Mouse (Mus musculus) intestine, postnatal 0 days (tissue): ENCODE results near the gene 4930404H24Rik. TPM values are rescaled to one million over a fixed set of nuclear protein-coding genes. Genes with fewer than 3 reads are reported as not detected.
A peak's percentile ranks its signal among the peaks of the same experiment; 100 is the strongest.

Experiments used
- ATAC-seq: fragments of 200-750 bp; cut with Nextera tagmentation; 2 replicates; pipeline ENCODE4 v1.8.0; 2017; ENCODE audit warnings: mild to moderate bottlenecking, moderate TSS enrichment, moderate library complexity
- H3K27ac ChIP-seq: fragments of 300-500 bp; sonication (generic); 2 replicates; pipeline ENCODE4 v1.5.1; 2014; ENCODE audit warnings: mild to moderate bottlenecking, low read depth, low read length, moderate library complexity
- H3K27me3 ChIP-seq: fragments of 300-500 bp; sonication (generic); replicated peaks from 2 replicates; pipeline ENCODE4 v1.6.1; 2014; ENCODE audit warnings: low read length, mixed read lengths; ENCODE audit not compliant: control insufficient read depth, insufficient read depth
- H3K36me3 ChIP-seq: fragments of 300-500 bp; sonication (generic); 2 replicates; pipeline ENCODE4 v1.6.1; 2014; ENCODE audit warnings: mild to moderate bottlenecking, moderate library complexity; ENCODE audit not compliant: control insufficient read depth, insufficient read depth
- H3K4me1 ChIP-seq: fragments of 300-500 bp; sonication (generic); replicated peaks from 2 replicates; pipeline ENCODE4 v1.6.1; 2014; ENCODE audit warnings: antibody characterized with exemption, low read length, mixed read lengths; ENCODE audit not compliant: control insufficient read depth, insufficient read depth
- H3K4me2 ChIP-seq: fragments of 300-500 bp; sonication (generic); replicated peaks from 2 replicates; pipeline ENCODE4 v1.6.1; 2014; ENCODE audit warnings: low read depth, mild to moderate bottlenecking, moderate library complexity
- H3K4me3 ChIP-seq: fragments of 300-500 bp; sonication (generic); 2 replicates; pipeline ENCODE4 v1.5.1; 2014; ENCODE audit warnings: low read depth, low read length
- H3K9ac ChIP-seq: fragments of 300-500 bp; sonication (generic); 2 replicates; pipeline ENCODE4 v1.6.1; 2014; ENCODE audit warnings: mild to moderate bottlenecking, low read depth, low read length
- H3K9me3 ChIP-seq: fragments of 300-500 bp; sonication (generic); 2 replicates; pipeline ENCODE4 v1.6.1; 2016; ENCODE audit warnings: mixed run types; ENCODE audit not compliant: control insufficient read depth
- CTCF ChIP-seq: sonication (generic); IDR thresholded peaks from 2 replicates; pipeline ENCODE4 v1.5.1; 2016; ENCODE audit warnings: low read depth, mild to moderate bottlenecking, control low read depth, antibody characterized with exemption, moderate library complexity
- WGBS: fragments of 180-500 bp; shearing (Covaris S2); extraction: QIAGEN DNeasy Blood & Tissue Kit; methylation state at CpG from one replicate; pipeline ENCODE4 v1.1.7; 2014; 5-methylcytosine and 5-hydroxymethylcytosine counted together
- polyA plus RNA-seq: library from polyadenylated mRNA; unstranded; fragments of >200 nt; fragmentation: Nextera tagmentation; extraction: Ambion mirVana; gene quantifications from 2 replicates; pipeline ENCODE4 v1.2.1, GENCODE M21; 2015

Gene 4930404H24Rik
- polyA plus RNA-seq, 1 experiment from 2014 or later = not detected

GRCm38 (mm10) chr2:153446476-153446875 is 46.1 kb upstream of the 4930404H24Rik start:
- Histone ChIP-seq H3K36me3 (no peaks in the 10 kb centered on the region; the same call in 1 of the 2 replicates), H3K4me3 (no peak overlapping the region), H3K4me1 (peaks cover 11% of the 10 kb centered on the region; the same call in 1 of the 2 replicates), H3K27me3 (no peaks in the 10 kb centered on the region), H3K27ac (no peak overlapping the region), H3K9me3 (no peaks in the 10 kb centered on the region), H3K4me2 (no peak overlapping the region), H3K9ac (no peak overlapping the region)
- TF ChIP-seq CTCF = no peak
- ATAC-seq = peak; percentile 43
- WGBS = 19% methylated on average over 4 of the region's 4 CpGs

DNA sequence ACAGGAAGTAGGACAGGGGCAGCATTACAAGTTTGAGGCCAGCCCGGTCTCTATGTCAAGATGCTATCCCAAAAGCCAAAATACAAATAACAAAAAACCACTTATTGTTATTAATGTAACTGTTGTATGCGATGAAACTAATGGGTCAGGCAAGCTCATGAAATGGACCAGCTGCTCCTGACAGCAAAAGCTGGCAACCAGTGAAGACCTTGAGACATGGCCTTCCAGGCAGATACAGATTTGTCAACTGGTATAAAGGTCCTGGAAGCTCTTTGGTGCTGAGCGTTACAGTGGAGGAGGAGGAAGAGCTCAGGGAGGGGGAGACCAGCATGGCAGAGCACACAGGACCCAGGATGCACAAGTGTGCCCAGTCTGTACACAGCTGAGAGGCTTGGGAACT is 44.9 kb upstream of the 4930404H24Rik start:
- Histone ChIP-seq H3K4me1 (0 out of 2 replicates have a peak, but pooled peaks cover 3% of the 10 kb centered on the region), H3K27me3 (no peaks in the 10 kb centered on the region), H3K9ac (no peak overlapping the region), H3K4me2 (no peak overlapping the region), H3K27ac (no peak overlapping the region), H3K9me3 (no peaks in the 10 kb centered on the region), H3K36me3 (no peaks in the 10 kb centered on the region; the same call in 1 of the 2 replicates), H3K4me3 (no peak overlapping the region)
- TF ChIP-seq CTCF = no peak
- ATAC-seq = no peak
- 74% methylated on average over 3 of the region's 3 CpGs for WGBS

GRCm38 (mm10) chr2:153448519-153448918 is 44.1 kb upstream of the 4930404H24Rik start:
- Histone ChIP-seq H3K4me2 (no peak overlapping the region), H3K9ac (no peak overlapping the region), H3K27me3 (no peaks in the 10 kb centered on the region), H3K27ac (no peak overlapping the region), H3K4me1 (0 out of 2 replicates have a peak, but pooled peaks cover 3% of the 10 kb centered on the region), H3K36me3 (no peaks in the 10 kb centered on the region; the same call in 1 of the 2 replicates), H3K9me3 (no peaks in the 10 kb centered on the region), H3K4me3 (no peak overlapping the region)
- no peak for ATAC-seq
- WGBS = 81% methylated on average over 6 of the region's 6 CpGs
- no peak for TF ChIP-seq CTCF

GRCm38 (mm10) chr2:153453961-153454759 is 38.4 kb upstream of the 4930404H24Rik start:
- Histone ChIP-seq H3K4me2 (no peak overlapping the region), H3K27ac (peak overlapping the region; percentile 73), H3K4me3 (no peak overlapping the region), H3K4me1 (peaks cover 8% of the 10 kb centered on the region; the same call in 1 of the 2 replicates), H3K9me3 (no peaks in the 10 kb centered on the region), H3K36me3 (no peaks in the 10 kb centered on the region; the same call in 1 of the 2 replicates), H3K27me3 (no peaks in the 10 kb centered on the region), H3K9ac (no peak overlapping the region)
- no peak for TF ChIP-seq CTCF
- 46% methylated on average over 12 of the region's 12 CpGs for WGBS
- peak; percentile 93 for ATAC-seq

- no peaks in the 10 kb centered on the region; the same call in 1 of the 2 replicates for H3K36me3 ChIP-seq
- 61% methylated on average over 9 of the region's 9 CpGs for WGBS
- no peak for ATAC-seq
- no peak for TF ChIP-seq CTCF
- peaks cover 8% of the 10 kb centered on the region; the same call in 1 of the 2 replicates for H3K4me1 ChIP-seq
- H3K4me3 ChIP-seq = no peak overlapping the region
- H3K4me2 ChIP-seq = no peak overlapping the region
- no peak overlapping the region for H3K9ac ChIP-seq
- peak overlapping the region; percentile 73 for H3K27ac ChIP-seq
- no peaks in the 10 kb centered on the region for H3K9me3 ChIP-seq
- H3K27me3 ChIP-seq = no peaks in the 10 kb centered on the region
Observed at GRCm38 (mm10) chr2:153454841-153455506, 37.6 kb upstream of the 4930404H24Rik start.

DNA sequence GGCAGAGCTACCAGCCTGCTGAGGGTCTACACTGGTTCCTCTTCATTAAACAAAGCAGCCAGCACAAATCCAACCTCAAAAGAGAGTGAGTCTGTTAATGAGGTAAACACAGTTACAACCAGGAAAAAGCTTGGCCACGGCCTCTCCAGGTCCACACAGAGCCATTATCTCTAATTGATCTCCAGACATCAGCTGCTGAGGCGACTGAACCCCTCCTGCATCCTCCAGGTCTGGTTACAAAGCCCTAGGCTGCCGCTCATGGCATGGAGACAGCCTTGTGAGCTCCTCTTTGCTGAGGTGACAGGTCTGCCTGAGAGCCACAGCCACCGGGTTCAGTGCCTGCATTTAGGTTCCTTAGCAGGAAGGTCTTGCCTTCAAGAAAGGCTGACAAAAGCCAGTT is 35.1 kb upstream of the 4930404H24Rik start:
- no peaks in the 10 kb centered on the region for H3K27me3 ChIP-seq
- no peak overlapping the region for H3K4me2 ChIP-seq
- no peak overlapping the region for H3K4me3 ChIP-seq
- no peaks in the 10 kb centered on the region for H3K9me3 ChIP-seq
- 40% methylated on average over 4 of the region's 4 CpGs for WGBS
- H3K9ac ChIP-seq = no peak overlapping the region
- no peak overlapping the region for H3K27ac ChIP-seq
- TF ChIP-seq CTCF = no peak
- no peak for ATAC-seq
- H3K36me3 ChIP-seq = no peaks in the 10 kb centered on the region
- peaks cover 8% of the 10 kb centered on the region; the same call in 1 of the 2 replicates for H3K4me1 ChIP-seq
